Mouse (Mus musculus) olfactory bulb, adult 2 months (tissue): ENCODE measurements around the gene Ccl9. TPM values are rescaled to one million over a fixed set of nuclear protein-coding genes. Genes with fewer than 3 reads are reported as not detected.
"Not testable (repeated sequence)": the region's sequence is repeated elsewhere in the genome, so short reads cannot be mapped to it uniquely, and the experiment has no call there.

Experiments used
- H3K27ac ChIP-seq: fragments of 200-500 bp; 2 replicates; pipeline ENCODE4 v1.5.1; 2012; ENCODE audit warnings: low read depth, low read length; ENCODE audit not compliant: insufficient read depth
- H3K4me1 ChIP-seq: fragments of 200-500 bp; 2 replicates; pipeline ENCODE4 v1.6.1; 2012; ENCODE audit warnings: low read length; ENCODE audit not compliant: control insufficient read depth, insufficient read depth
- H3K4me3 ChIP-seq: fragments of 200-500 bp; 2 replicates; pipeline ENCODE4 v1.5.1; 2012; ENCODE audit warnings: mild to moderate bottlenecking, low read depth, low read length, moderate library complexity; ENCODE audit not compliant: insufficient read depth
- CTCF ChIP-seq: fragments of 200-500 bp; IDR thresholded peaks from 2 replicates; pipeline ENCODE4 v1.5.1; 2012; ENCODE audit warnings: low read depth, mild to moderate bottlenecking, low read length, moderate library complexity; ENCODE audit not compliant: insufficient read depth
- POLR2A ChIP-seq: fragments of 200-500 bp; IDR thresholded peaks from 2 replicates; pipeline ENCODE4 v1.6.1; 2012; ENCODE audit warnings: mild to moderate bottlenecking, low read depth, low read length, moderate library complexity; ENCODE audit not compliant: insufficient read depth
- WGBS: fragments of 180-500 bp; shearing (Covaris S2); methylation state at CpG from one replicate; pipeline ENCODE4 v1.1.7; 2018; 5-methylcytosine and 5-hydroxymethylcytosine counted together
- polyA plus RNA-seq: library from polyadenylated mRNA; stranded (reverse); fragments of >200 nt; gene quantifications from 2 replicates; pipeline ENCODE4 v1.2.4, GENCODE M21; 2012; ENCODE audit warnings: low replicate concordance; ENCODE audit not compliant: missing spikeins, insufficient read depth, insufficient read length

Ccl9 gene
- polyA plus RNA-seq, 1 experiment = not detected

DNA sequence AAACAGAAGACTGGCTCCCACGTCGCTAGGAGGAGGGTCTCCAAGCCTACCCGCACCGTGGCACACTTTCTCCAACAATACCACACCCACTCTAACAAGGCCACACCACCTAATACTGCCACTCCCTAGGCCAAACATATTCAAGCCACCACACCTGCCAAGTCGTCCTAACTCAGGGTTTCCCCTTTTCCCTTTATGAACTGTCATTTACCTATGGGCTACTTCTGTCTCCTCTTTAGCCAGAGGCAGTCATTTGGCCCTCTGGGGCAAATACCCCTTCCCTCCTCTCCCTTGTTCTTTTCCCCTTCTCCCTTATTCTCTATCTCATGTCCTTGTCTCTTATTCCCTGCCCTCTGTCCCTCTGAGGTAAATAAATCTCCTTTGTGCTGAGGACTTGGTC is 26.8 kb downstream of the Ccl9 start:
- TF ChIP-seq CTCF (no peak), POLR2A (no peak)
- no peak overlapping the region for H3K27ac ChIP-seq
- H3K4me3 ChIP-seq = no peak overlapping the region
- H3K4me1 ChIP-seq = no peaks in the 10 kb centered on the region
- 86% methylated on average over 5 of the region's 5 CpGs for WGBS

DNA sequence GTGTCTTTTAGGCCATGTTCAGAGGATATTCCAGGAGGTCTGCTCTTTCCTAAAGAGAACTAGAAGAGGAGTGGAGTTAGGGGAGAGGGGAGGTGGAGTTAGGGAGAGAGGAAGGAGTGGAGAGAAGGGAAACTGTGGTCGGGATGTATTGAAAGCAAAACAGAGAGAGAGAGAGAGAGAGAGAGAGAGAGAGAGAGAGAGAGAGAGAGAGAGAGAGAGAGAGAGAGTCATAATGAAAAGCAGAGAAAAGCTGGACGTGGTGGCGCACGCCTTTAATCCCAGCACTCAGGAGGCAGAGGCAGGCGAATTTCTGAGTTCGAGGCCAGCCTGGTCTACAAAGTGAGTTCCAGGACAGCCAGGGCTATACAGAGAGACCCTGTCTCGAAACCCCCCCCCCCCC is 27.4 kb downstream of the Ccl9 start:
- not testable (repeated sequence) for H3K4me1 ChIP-seq, H3K27ac ChIP-seq, H3K4me3 ChIP-seq
- 79% methylated on average over 7 of the region's 7 CpGs for WGBS

DNA sequence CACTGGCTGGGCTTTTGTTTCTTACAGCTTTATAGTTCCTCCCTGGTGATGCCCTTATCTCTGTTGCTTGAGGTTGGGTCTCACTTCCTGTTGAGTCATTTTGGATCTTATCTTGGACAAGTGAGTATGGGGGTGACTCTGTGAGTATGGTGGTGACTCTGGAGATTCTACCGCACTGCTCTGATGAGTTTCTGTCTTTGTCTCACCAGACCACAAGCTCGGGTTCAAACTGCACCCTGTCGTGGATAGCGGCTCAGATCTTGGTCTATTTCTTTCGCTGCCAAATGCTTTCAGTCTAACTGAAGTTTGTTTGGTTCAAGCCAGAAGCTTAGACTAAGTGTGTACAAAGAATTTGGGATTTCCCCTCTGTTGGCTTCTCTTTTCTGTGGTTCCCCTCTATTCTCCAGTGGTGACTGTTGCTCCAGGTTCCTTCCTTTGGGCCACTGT is 28.2 kb downstream of the Ccl9 start:
- Histone ChIP-seq H3K4me3 (no peak overlapping the region), H3K4me1 (no peaks in the 10 kb centered on the region), H3K27ac (no peak overlapping the region)
- TF ChIP-seq CTCF (no peak), POLR2A (no peak)
- 86% methylated on average over 5 of the region's 5 CpGs for WGBS

DNA sequence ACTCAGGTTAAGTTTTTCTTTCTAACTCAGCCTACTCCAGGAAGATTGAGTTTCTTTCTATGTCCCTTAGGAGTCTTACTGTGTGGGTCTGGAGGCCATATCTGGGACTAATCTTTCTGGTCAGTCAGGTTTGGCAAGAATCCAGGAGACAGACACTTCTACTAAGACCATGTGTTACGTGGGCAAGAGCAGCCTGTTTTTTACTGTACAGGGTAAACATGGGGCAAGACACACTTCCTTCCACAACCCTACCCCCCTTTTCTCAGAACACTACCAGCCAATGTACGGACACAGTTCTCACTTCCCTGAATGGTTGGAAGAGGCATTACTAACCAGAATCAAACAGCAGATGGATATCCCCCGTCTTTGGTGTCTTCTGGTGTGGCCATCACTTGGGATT is 34.2 kb downstream of the Ccl9 start:
- WGBS = 83% methylated on average over 3 of the region's 3 CpGs
- H3K4me1 ChIP-seq = no peaks in the 10 kb centered on the region
- no peak for TF ChIP-seq CTCF
- TF ChIP-seq POLR2A = no peak

DNA sequence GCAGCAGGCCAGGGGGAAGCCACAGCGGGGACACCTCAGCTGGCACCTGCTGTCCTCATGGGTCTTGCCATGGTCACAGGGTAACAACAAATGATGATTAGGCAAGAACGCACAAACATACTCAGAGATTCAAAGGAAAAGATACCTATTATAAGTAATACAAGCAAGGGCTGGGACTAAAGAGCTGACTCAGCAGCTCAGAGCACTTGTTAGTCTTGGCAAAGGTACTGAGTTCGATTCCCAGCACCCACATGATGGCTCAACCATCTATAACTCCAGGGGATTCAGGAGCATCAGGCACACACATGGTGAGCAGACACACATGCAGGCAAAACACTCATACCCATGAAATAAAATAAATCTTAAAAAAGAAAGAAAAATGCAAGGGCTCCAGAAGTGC is 37.0 kb downstream of the Ccl9 start:
- H3K4me1 ChIP-seq = no peaks in the 10 kb centered on the region
- H3K4me3 ChIP-seq = no peak overlapping the region
- no peak overlapping the region for H3K27ac ChIP-seq
- WGBS = 91% methylated on average over 3 of the region's 3 CpGs
- TF ChIP-seq CTCF = no peak
- no peak for TF ChIP-seq POLR2A

More for the DNA sequence above, 34.2 kb downstream of the Ccl9 start:
- no peak overlapping the region for H3K27ac ChIP-seq
- no peak overlapping the region for H3K4me3 ChIP-seq

DNA sequence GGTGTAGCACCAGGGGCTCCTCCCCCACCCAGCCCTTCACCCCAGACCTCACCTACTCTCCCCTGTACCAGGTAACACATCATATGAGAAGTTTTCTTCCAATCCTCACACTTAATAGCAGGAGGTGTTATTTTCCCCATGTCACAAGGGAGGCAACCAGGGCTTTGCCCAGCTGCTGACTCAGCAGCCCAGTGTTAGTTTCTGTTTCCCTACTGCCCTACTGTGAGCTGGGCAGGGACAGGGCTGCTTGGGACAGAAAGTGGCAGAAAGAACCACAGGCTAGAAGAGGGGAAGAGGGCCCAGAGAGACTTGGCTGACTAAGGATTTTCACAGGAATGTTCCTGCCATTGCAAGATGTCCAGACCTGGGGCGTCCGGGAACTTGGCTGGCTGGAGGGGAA is 37.5 kb downstream of the Ccl9 start:
- H3K4me3 ChIP-seq = no peak overlapping the region
- no peak overlapping the region for H3K27ac ChIP-seq
- no peaks in the 10 kb centered on the region for H3K4me1 ChIP-seq
- TF ChIP-seq CTCF (no peak), POLR2A (no peak)
- WGBS = 94% methylated on average over 2 of the region's 2 CpGs

DNA sequence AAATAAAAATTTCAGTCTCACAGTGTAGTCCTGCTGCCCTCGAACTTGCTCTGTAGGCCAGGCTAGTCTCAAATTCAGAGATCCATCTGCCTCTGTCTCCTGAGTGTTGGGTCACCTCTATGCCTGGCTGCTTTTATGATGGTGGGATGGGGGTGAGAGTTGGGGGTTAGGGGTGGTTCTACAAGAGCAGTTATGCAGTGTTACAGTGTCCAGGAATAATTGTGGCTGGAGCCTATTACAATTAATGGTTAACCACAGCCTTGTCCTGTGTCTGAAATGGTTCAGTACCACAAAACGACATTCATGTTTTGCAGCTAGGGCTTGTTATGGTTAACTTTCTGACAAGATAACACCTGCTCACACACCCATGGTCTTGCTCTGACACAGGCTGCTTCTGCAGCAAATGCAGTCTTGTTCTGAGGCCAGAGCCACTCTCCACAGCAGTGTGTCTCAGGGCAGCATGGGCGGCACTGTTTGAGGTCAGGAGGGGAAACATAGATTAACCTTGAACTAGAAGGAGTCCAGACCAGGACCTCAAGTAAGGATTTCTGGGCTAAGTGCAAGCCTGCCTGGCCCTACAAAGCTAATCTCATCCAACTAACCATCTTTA is 39.6 kb downstream of the Ccl9 start:
- no peak for TF ChIP-seq CTCF
- no peak for TF ChIP-seq POLR2A
- 84% methylated on average over 3 of the region's 3 CpGs for WGBS

DNA sequence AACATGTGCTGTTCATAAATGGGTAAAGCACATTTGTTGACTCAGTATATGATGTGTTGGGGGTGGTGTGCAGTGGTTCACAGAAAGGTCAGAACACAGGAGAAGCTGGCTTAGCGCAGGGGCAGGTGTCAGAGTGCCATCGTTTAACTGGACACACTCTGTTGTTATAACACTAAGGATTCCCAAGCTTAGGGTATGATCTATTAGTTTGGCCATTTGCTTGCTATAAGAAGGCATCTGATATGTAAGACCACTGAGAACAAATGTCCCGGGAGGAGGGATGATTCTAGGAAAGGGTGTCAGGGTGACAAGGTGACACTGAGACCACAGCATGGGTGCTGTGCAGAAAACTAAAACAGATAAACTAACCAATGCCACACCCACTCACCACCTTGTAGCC is 41.6 kb downstream of the Ccl9 start:
- Histone ChIP-seq H3K4me1 (peaks cover 3% of the 10 kb centered on the region; the same call in 1 of the 2 replicates), H3K4me3 (no peak overlapping the region), H3K27ac (no peak overlapping the region)
- TF ChIP-seq POLR2A (no peak), CTCF (no peak)
- 91% methylated on average over 3 of the region's 3 CpGs for WGBS

More for the DNA sequence above, 39.6 kb downstream of the Ccl9 start:
- no peak overlapping the region for H3K27ac ChIP-seq
- H3K4me3 ChIP-seq = no peak overlapping the region
- H3K4me1 ChIP-seq = peaks cover 3% of the 10 kb centered on the region; the same call in 1 of the 2 replicates

DNA sequence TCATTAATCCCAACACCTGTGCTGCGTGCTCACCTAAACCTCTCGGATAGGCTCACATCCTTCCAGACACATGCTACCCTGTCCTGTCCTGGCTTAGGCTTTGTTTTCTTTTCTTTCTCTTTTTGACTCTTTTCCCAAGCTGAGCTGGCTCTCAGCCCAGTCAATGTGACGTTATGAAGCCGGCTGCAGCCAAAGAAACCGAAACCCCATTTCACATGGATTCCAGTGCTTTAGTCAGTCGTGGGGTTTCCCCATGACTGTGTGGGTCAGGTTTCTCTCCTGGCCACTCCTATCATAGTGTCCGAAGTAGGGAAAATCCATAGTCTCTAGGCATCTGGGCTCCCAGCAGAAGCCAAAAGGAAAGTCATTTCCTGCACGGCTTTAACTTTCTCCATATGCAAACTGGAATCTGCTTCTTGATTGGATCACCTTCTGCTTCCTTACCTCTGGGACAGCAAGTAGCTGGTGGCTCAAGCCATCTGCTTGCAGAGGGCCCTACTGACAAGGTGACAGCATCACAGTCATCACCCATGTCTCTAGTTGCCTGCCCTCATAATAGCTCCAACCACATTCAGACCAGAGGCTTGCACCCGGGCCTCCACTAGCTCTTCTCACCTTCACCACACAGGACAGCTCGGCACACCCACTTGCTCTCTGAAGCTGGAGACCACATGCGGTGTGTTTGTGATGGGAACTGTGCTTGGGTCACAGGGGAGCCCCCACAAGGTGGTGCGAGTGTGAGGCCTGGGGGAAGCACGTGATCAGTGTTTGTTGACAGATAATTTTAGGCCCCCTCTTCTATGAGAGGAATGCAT is 43.6 kb downstream of the Ccl9 start:
- Histone ChIP-seq H3K4me3 (no peak overlapping the region), H3K4me1 (peaks cover 3% of the 10 kb centered on the region; the same call in 1 of the 2 replicates), H3K27ac (no peak overlapping the region)
- TF ChIP-seq CTCF (no peak), POLR2A (no peak)
- 39% methylated on average over 13 of the region's 13 CpGs for WGBS

DNA sequence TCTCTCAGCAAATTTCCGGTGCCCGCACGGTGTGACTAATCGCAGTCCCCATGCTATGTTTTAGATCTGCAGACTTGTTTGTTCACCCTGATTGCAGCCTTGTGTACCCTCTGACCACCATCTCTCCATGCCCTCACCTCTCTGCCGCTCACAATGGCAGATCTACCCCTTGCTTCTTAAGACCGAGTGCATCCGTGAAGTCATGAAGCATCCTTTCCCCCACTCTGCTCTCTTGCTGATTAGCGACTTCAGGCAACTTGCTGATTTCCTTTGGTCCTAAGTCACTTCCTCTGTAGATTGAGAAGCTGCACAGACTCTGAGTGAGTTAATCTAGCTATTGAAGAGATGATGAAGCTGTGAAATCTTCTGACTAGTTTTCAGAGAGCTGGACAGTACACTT is 44.3 kb downstream of the Ccl9 start:
- peaks cover 6% of the 10 kb centered on the region; the same call in 1 of the 2 replicates for H3K4me1 ChIP-seq
- TF ChIP-seq POLR2A (no peak), CTCF (no peak)
- no peak overlapping the region for H3K4me3 ChIP-seq
- WGBS = 74% methylated on average over 8 of the region's 8 CpGs
- no peak overlapping the region for H3K27ac ChIP-seq
